Mouse (Mus musculus) cortical plate, adult 2 months (tissue): ENCODE measurements around the gene Cdk5rap1.
"Not testable (repeated sequence)": the region's sequence is repeated elsewhere in the genome, so short reads cannot be mapped to it uniquely, and the experiment has no call there.

Source experiments
- CTCF ChIP-seq: fragments of 200-500 bp; IDR thresholded peaks from 2 replicates; pipeline ENCODE4 v1.5.1; 2011; ENCODE audit warnings: mild to moderate bottlenecking, control low read depth, low read length; ENCODE audit not compliant: insufficient read depth; ENCODE audit errors: extremely low read depth
- POLR2A ChIP-seq: fragments of 200-500 bp; IDR thresholded peaks from 2 replicates; pipeline ENCODE4 v1.6.1; 2011; ENCODE audit warnings: mild to moderate bottlenecking, low read length, control low read depth; ENCODE audit not compliant: insufficient read depth; ENCODE audit errors: extremely low read depth

DNA sequence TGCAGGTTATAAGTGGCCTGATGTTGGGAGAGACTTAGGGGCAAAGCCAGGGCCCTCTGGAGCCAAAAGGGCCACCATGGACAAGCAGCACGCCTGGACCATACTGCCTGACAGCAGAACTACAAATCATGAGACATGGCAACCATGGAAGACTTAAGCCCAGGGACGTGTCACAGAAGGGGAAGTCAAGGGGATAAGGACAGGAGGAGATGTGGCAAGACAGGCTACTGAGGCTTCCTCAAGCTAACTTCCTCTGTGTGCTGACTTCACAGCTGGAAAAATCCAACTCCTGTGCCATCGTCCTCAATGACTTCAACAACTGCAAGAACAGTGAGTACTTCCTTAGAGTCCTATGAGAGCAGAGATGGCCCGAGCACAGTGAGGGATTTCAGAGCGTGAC, 59.0 kb downstream of the Cdk5rap1 start:
- TF ChIP-seq CTCF, POLR2A: not testable (repeated sequence)
